Mouse (Mus musculus) thymus, postnatal 25 days (tissue): ENCODE data around the gene 1700009N14Rik.

Experiments used
- DNase-seq: peaks from one replicate; pipeline ENCODE4 v3.0.0; 2022

1700009N14Rik gene

GRCm38 (mm10) chr4:39450069-39450468 lies at the start of gene 1700009N14Rik:
Gene 1700009N14Rik, plus strand, starts transcription at chr4:39450295.
- no peak for DNase-seq

- DNase-seq = no peak
Observed at GRCm38 (mm10) chr4:39437870-39438367, 12.2 kb upstream of the 1700009N14Rik start.

GRCm38 (mm10) chr4:39474291-39474690 lies 24.2 kb downstream of the 1700009N14Rik start:
- no peak for DNase-seq

GRCm38 (mm10) chr4:39486393-39486792 lies 36.3 kb downstream of the 1700009N14Rik start:
- DNase-seq = no peak

- no peak for DNase-seq
Observed at GRCm38 (mm10) chr4:39493596-39493995, 43.5 kb downstream of the 1700009N14Rik start.

GRCm38 (mm10) chr4:39495875-39496274 lies 45.8 kb downstream of the 1700009N14Rik start:
- DNase-seq = no peak
